Mouse (Mus musculus): ENCODE measurements around the gene Ccdc173. TPM values are rescaled to one million over a fixed set of nuclear protein-coding genes. Genes with fewer than 3 reads are reported as not detected.
"Not testable (repeated sequence)": the region's sequence is repeated elsewhere in the genome, so short reads cannot be mapped to it uniquely, and the experiment has no call there.

Gene Ccdc173
- polyA plus RNA-seq, 1 experiment from 2014 or later = 2.2 TPM

- 75% methylated on average over 15 of the region's 15 CpGs for WGBS
- no peak overlapping the region for H3K9ac ChIP-seq (ENCODE audit: low read length)
- no peaks in the 10 kb centered on the region for H3K9me3 ChIP-seq (ENCODE audit: control insufficient read depth, low read length)
- H3K4me3 ChIP-seq (ENCODE audit: low read depth, low read length) = no peak overlapping the region
- no peaks in the 10 kb centered on the region for H3K36me3 ChIP-seq (ENCODE audit: control insufficient read depth, insufficient read depth, low read length)
- H3K4me2 ChIP-seq (ENCODE audit: low read depth, severe bottlenecking) = no peak overlapping the region
- no peak for ATAC-seq (ENCODE audit: insufficient number of reproducible peaks, low FRiP score, low TSS enrichment, low read depth)
- H3K4me1 ChIP-seq (ENCODE audit: control insufficient read depth, insufficient read depth, low read length) = no peaks in the 10 kb centered on the region
- no peaks in the 10 kb centered on the region for H3K27me3 ChIP-seq (ENCODE audit: control insufficient read depth, insufficient read depth, low read length)
- no peak for DNase-seq (ENCODE audit: low spot score)
- H3K27ac ChIP-seq (replicated peaks; ENCODE audit: low read depth, low read length) = no peak overlapping the region
Measured at GRCm38 (mm10) chr2:69810169-69810568, 20.8 kb upstream of the Ccdc173 start.

- not testable (repeated sequence) for H3K4me3 ChIP-seq (ENCODE audit: low read depth, low read length); ATAC-seq (ENCODE audit: insufficient number of reproducible peaks, low FRiP score, low TSS enrichment, low read depth); H3K9ac ChIP-seq (ENCODE audit: low read length); DNase-seq (ENCODE audit: low spot score); H3K9me3 ChIP-seq (ENCODE audit: control insufficient read depth, low read length); H3K27me3 ChIP-seq (ENCODE audit: control insufficient read depth, insufficient read depth, low read length); H3K27ac ChIP-seq (replicated peaks; ENCODE audit: low read depth, low read length); H3K4me2 ChIP-seq (ENCODE audit: low read depth, severe bottlenecking); H3K36me3 ChIP-seq (ENCODE audit: control insufficient read depth, insufficient read depth, low read length); H3K4me1 ChIP-seq (ENCODE audit: control insufficient read depth, insufficient read depth, low read length)
- WGBS = 90% methylated on average over 8 of the region's 9 CpGs
Measured at GRCm38 (mm10) chr2:69804663-69805062, 15.3 kb upstream of the Ccdc173 start.

- no peak for ATAC-seq (ENCODE audit: insufficient number of reproducible peaks, low FRiP score, low TSS enrichment, low read depth)
- H3K4me2 ChIP-seq (ENCODE audit: low read depth, severe bottlenecking) = no peak overlapping the region
- no peaks in the 10 kb centered on the region for H3K36me3 ChIP-seq (ENCODE audit: control insufficient read depth, insufficient read depth, low read length)
- no peaks in the 10 kb centered on the region for H3K9me3 ChIP-seq (ENCODE audit: control insufficient read depth, low read length)
- DNase-seq (ENCODE audit: low spot score) = no peak
- WGBS = 69% methylated on average over 8 of the region's 8 CpGs
- no peak overlapping the region for H3K9ac ChIP-seq (ENCODE audit: low read length)
- H3K4me3 ChIP-seq (ENCODE audit: low read depth, low read length) = no peak overlapping the region
- no peak overlapping the region for H3K27ac ChIP-seq (replicated peaks; ENCODE audit: low read depth, low read length)
- H3K27me3 ChIP-seq (ENCODE audit: control insufficient read depth, insufficient read depth, low read length) = no peaks in the 10 kb centered on the region
- H3K4me1 ChIP-seq (ENCODE audit: control insufficient read depth, insufficient read depth, low read length) = no peaks in the 10 kb centered on the region
Measured at GRCm38 (mm10) chr2:69803756-69804155, 14.4 kb upstream of the Ccdc173 start.

GRCm38 (mm10) chr2:69802911-69803312 lies 13.5 kb upstream of the Ccdc173 start:
- DNase-seq (ENCODE audit: low spot score) (peak; percentile 64), ATAC-seq (ENCODE audit: insufficient number of reproducible peaks, low FRiP score, low TSS enrichment, low read depth) (0 out of 2 replicates have a peak, but pooled peaks have one; percentile 54)
- H3K4me2 ChIP-seq (ENCODE audit: low read depth, severe bottlenecking) = no peak overlapping the region
- H3K4me3 ChIP-seq (ENCODE audit: low read depth, low read length) = no peak overlapping the region
- 48% methylated on average over 5 of the region's 5 CpGs for WGBS
- no peaks in the 10 kb centered on the region for H3K4me1 ChIP-seq (ENCODE audit: control insufficient read depth, insufficient read depth, low read length)
- no peaks in the 10 kb centered on the region for H3K9me3 ChIP-seq (ENCODE audit: control insufficient read depth, low read length)
- H3K27me3 ChIP-seq (ENCODE audit: control insufficient read depth, insufficient read depth, low read length) = no peaks in the 10 kb centered on the region
- H3K36me3 ChIP-seq (ENCODE audit: control insufficient read depth, insufficient read depth, low read length) = no peaks in the 10 kb centered on the region
- no peak overlapping the region for H3K27ac ChIP-seq (replicated peaks; ENCODE audit: low read depth, low read length)
- no peak overlapping the region for H3K9ac ChIP-seq (ENCODE audit: low read length)

- no peak for ATAC-seq (ENCODE audit: insufficient number of reproducible peaks, low FRiP score, low TSS enrichment, low read depth)
- Histone ChIP-seq H3K9me3 (ENCODE audit: control insufficient read depth, low read length) (no peaks in the 10 kb centered on the region), H3K4me2 (ENCODE audit: low read depth, severe bottlenecking) (no peak overlapping the region; the same call in 1 of the 2 replicates), H3K27me3 (ENCODE audit: control insufficient read depth, insufficient read depth, low read length) (no peaks in the 10 kb centered on the region), H3K4me1 (ENCODE audit: control insufficient read depth, insufficient read depth, low read length) (no peaks in the 10 kb centered on the region), H3K36me3 (ENCODE audit: control insufficient read depth, insufficient read depth, low read length) (peaks cover 2% of the 10 kb centered on the region; the same call in 1 of the 2 replicates), H3K27ac (replicated peaks; ENCODE audit: low read depth, low read length) (no peak overlapping the region), H3K9ac (ENCODE audit: low read length) (no peak overlapping the region), H3K4me3 (ENCODE audit: low read depth, low read length) (no peak overlapping the region)
- 81% methylated on average over 4 of the region's 4 CpGs for WGBS
- DNase-seq (ENCODE audit: low spot score) = no peak
Measured at GRCm38 (mm10) chr2:69790722-69791121, 1.3 kb upstream of the Ccdc173 start.

GRCm38 (mm10) chr2:69790285-69790684 lies 910 bp upstream of the Ccdc173 start:
- peak overlapping the region; percentile 59 for H3K4me3 ChIP-seq (ENCODE audit: low read depth, low read length)
- peak overlapping the region; percentile 53 for H3K4me2 ChIP-seq (ENCODE audit: low read depth, severe bottlenecking)
- WGBS = 1% methylated on average over 10 of the region's 10 CpGs
- ATAC-seq (ENCODE audit: insufficient number of reproducible peaks, low FRiP score, low TSS enrichment, low read depth) (peak; percentile 21; the same call in 1 of the 2 replicates), DNase-seq (ENCODE audit: low spot score) (peak; percentile 92)
- H3K27ac ChIP-seq (replicated peaks; ENCODE audit: low read depth, low read length) = no peak overlapping the region
- no peaks in the 10 kb centered on the region for H3K27me3 ChIP-seq (ENCODE audit: control insufficient read depth, insufficient read depth, low read length)
- no peak overlapping the region for H3K9ac ChIP-seq (ENCODE audit: low read length)
- H3K9me3 ChIP-seq (ENCODE audit: control insufficient read depth, low read length) = no peaks in the 10 kb centered on the region
- no peaks in the 10 kb centered on the region for H3K4me1 ChIP-seq (ENCODE audit: control insufficient read depth, insufficient read depth, low read length)
- peaks cover 2% of the 10 kb centered on the region; the same call in 1 of the 2 replicates for H3K36me3 ChIP-seq (ENCODE audit: control insufficient read depth, insufficient read depth, low read length)

- Histone ChIP-seq H3K9ac (ENCODE audit: low read length) (peak overlapping the region; percentile 69), H3K4me1 (ENCODE audit: control insufficient read depth, insufficient read depth, low read length) (no peaks in the 10 kb centered on the region), H3K27me3 (ENCODE audit: control insufficient read depth, insufficient read depth, low read length) (no peaks in the 10 kb centered on the region), H3K4me3 (ENCODE audit: low read depth, low read length) (peak overlapping the region; percentile 59), H3K36me3 (ENCODE audit: control insufficient read depth, insufficient read depth, low read length) (no peaks in the 10 kb centered on the region; the same call in 1 of the 2 replicates), H3K4me2 (ENCODE audit: low read depth, severe bottlenecking) (peak overlapping the region; percentile 53), H3K9me3 (ENCODE audit: control insufficient read depth, low read length) (no peaks in the 10 kb centered on the region), H3K27ac (replicated peaks; ENCODE audit: low read depth, low read length) (no peak overlapping the region)
- no peak for DNase-seq (ENCODE audit: low spot score)
- ATAC-seq (ENCODE audit: insufficient number of reproducible peaks, low FRiP score, low TSS enrichment, low read depth) = no peak
- 32% methylated on average over 9 of the region's 9 CpGs for WGBS
Measured at GRCm38 (mm10) chr2:69788974-69789373, 401 bp downstream of the Ccdc173 start.

GRCm38 (mm10) chr2:69778836-69779177 lies 10.6 kb downstream of the Ccdc173 start:
- Histone ChIP-seq H3K4me2 (ENCODE audit: low read depth, severe bottlenecking) (no peak overlapping the region), H3K27me3 (ENCODE audit: control insufficient read depth, insufficient read depth, low read length) (no peaks in the 10 kb centered on the region), H3K36me3 (ENCODE audit: control insufficient read depth, insufficient read depth, low read length) (no peaks in the 10 kb centered on the region), H3K4me1 (ENCODE audit: control insufficient read depth, insufficient read depth, low read length) (no peaks in the 10 kb centered on the region), H3K9ac (ENCODE audit: low read length) (no peak overlapping the region), H3K4me3 (ENCODE audit: low read depth, low read length) (no peak overlapping the region), H3K27ac (replicated peaks; ENCODE audit: low read depth, low read length) (no peak overlapping the region), H3K9me3 (ENCODE audit: control insufficient read depth, low read length) (no peaks in the 10 kb centered on the region)
- 47% methylated on average over 5 of the region's 5 CpGs for WGBS
- peak; percentile 34 for DNase-seq (ENCODE audit: low spot score)
- no peak for ATAC-seq (ENCODE audit: insufficient number of reproducible peaks, low FRiP score, low TSS enrichment, low read depth)

Measured in limb, embryonic 11.5 days (tissue).